Mouse (Mus musculus) limb, embryonic 14.5 days (tissue): ENCODE results near the gene Dpagt1. TPM values are rescaled to one million over a fixed set of nuclear protein-coding genes. Genes with fewer than 3 reads are reported as not detected.

Source experiments
- ATAC-seq: fragments of 200-750 bp; cut with Nextera tagmentation; 2 replicates; pipeline ENCODE4 v1.8.0; 2017; ENCODE audit warnings: low read depth, moderate number of reproducible peaks, moderate TSS enrichment; ENCODE audit not compliant: low FRiP score
- DNase-seq: peaks from one replicate; pipeline ENCODE4 v3.0.0-alpha.2; 2015; ENCODE audit warnings: low spot score
- H3K27ac ChIP-seq: fragments of 300-500 bp; sonication (generic); replicated peaks from 2 replicates; pipeline ENCODE4 v1.5.1; 2014; ENCODE audit warnings: low read depth, mild to moderate bottlenecking, low read length, moderate library complexity, mixed read lengths
- H3K27me3 ChIP-seq: fragments of 300-500 bp; sonication (generic); 2 replicates; pipeline ENCODE4 v1.6.1; 2014; ENCODE audit warnings: low read length, mixed read lengths; ENCODE audit not compliant: control insufficient read depth, insufficient read depth
- H3K36me3 ChIP-seq: fragments of 300-500 bp; sonication (generic); 2 replicates; pipeline ENCODE4 v1.6.1; 2014; ENCODE audit warnings: mild to moderate bottlenecking, low read length, moderate library complexity, mixed read lengths; ENCODE audit not compliant: control insufficient read depth, insufficient read depth
- H3K4me1 ChIP-seq: fragments of 300-500 bp; sonication (generic); 2 replicates; pipeline ENCODE4 v1.6.1; 2014; ENCODE audit warnings: antibody characterized with exemption, low read length, mixed read lengths; ENCODE audit not compliant: control insufficient read depth, insufficient read depth
- H3K4me2 ChIP-seq: fragments of 300-500 bp; sonication (generic); replicated peaks from 2 replicates; pipeline ENCODE4 v1.6.1; 2014; ENCODE audit warnings: low read depth, mild to moderate bottlenecking, low read length, moderate library complexity; ENCODE audit not compliant: severe bottlenecking
- H3K4me3 ChIP-seq: fragments of 300-500 bp; sonication (generic); replicated peaks from 2 replicates; pipeline ENCODE4 v1.5.1; 2014; ENCODE audit warnings: low read length
- H3K9ac ChIP-seq: fragments of 300-500 bp; sonication (generic); 2 replicates; pipeline ENCODE4 v1.6.1; 2014; ENCODE audit warnings: mild to moderate bottlenecking, low read depth, low read length, moderate library complexity; ENCODE audit not compliant: severe bottlenecking
- H3K9me3 ChIP-seq: fragments of 300-500 bp; sonication (generic); 2 replicates; pipeline ENCODE4 v1.6.1; 2016; ENCODE audit warnings: low read length; ENCODE audit not compliant: control insufficient read depth
- POLR2A ChIP-seq: fragments of 200-500 bp; IDR thresholded peaks from 2 replicates; pipeline ENCODE4 v1.8.0; 2012; ENCODE audit warnings: inconsistent platforms, mild to moderate bottlenecking, moderate library complexity, borderline replicate concordance; ENCODE audit not compliant: insufficient read depth, insufficient read length; ENCODE audit errors: extremely low read depth
- WGBS: fragments of 180-500 bp; shearing (Covaris S2); extraction: QIAGEN DNeasy Blood & Tissue Kit; methylation state at CpG from one replicate; pipeline ENCODE4 v1.1.7; 2014; 5-methylcytosine and 5-hydroxymethylcytosine counted together
- polyA plus RNA-seq, 2 experiments: library from polyadenylated mRNA; depleted of rRNA in 1 of 2; stranded (reverse) in 1 of 2; unstranded in 1 of 2; fragments of >200 nt; fragmentation: Nextera tagmentation in 1 of 2; extraction: Ambion mirVana in 1 of 2; gene quantifications; 2 replicates each; pipeline versions ENCODE4 v1.2.1 to v1.2.3; 2012 to 2014

Dpagt1 gene
- polyA plus RNA-seq, 2 experiments, result 39.5 to 47.9 TPM

DNA sequence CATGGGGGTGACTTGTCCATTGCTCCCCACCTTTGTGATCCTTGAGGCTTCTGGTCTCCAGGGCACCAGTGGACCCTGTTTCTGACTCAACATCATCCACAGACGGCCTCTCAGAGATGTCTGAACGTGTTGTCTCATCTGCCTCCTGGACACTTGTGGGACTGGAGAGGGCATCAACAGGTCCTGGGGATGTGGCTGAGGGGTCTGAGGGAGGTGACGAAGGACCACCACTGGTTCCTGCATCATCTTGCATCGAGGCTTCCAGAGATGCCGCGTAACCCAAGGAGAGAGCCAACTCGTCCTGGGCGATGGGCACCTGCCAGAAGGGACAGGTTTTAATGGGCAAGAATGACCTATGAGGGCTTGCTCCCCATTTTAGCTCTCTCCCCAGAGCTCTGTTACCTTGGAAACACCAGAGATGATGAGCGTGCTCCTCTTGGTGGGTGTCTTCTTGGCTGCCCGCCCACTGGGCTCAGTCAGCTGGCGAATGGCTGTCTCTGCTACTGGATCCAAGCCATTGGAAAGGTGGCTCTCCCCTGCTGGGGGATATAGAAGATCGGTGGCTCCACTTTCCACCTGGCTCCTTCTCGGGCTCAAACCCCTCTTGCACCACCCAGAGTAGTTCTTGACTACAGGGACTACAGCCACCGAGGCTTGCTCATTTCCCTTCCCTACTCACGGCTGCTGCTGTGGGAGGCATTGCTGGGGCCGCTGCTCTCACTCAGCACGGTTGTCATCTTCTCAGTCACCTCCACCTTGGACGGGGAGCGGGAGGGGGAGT, 12.2 kb upstream of the Dpagt1 start:
- DNase-seq (no peak), ATAC-seq (no peak)
- Histone ChIP-seq H3K9me3 (no peaks in the 10 kb centered on the region), H3K4me2 (no peak overlapping the region), H3K27ac (no peak overlapping the region), H3K4me3 (no peak overlapping the region), H3K27me3 (no peaks in the 10 kb centered on the region), H3K36me3 (peaks cover 55% of the 10 kb centered on the region), H3K9ac (no peak overlapping the region), H3K4me1 (peaks cover 4% of the 10 kb centered on the region)
- 79% methylated on average over 19 of the region's 19 CpGs for WGBS
- TF ChIP-seq POLR2A, result no peak

DNA sequence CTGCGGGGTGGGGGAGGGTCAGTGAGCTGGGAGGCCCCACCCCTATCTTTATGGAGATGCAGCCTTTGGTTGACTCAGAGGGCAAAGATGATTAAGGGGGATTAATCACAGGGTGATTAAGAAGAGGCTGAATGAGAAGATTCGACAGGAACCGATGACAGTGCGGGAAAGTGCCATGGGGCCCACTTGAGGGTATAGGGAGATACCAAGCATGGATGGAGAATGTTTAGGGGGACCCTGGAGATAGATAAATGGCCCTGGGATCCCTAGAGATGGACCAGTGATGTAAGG, 11.6 kb upstream of the Dpagt1 start:
- Histone ChIP-seq H3K36me3 (peaks cover 55% of the 10 kb centered on the region), H3K27ac (no peak overlapping the region), H3K4me1 (peaks cover 10% of the 10 kb centered on the region), H3K4me3 (no peak overlapping the region), H3K4me2 (no peak overlapping the region), H3K27me3 (no peaks in the 10 kb centered on the region), H3K9me3 (no peaks in the 10 kb centered on the region), H3K9ac (no peak overlapping the region)
- 75% methylated on average over 4 of the region's 4 CpGs for WGBS
- TF ChIP-seq POLR2A, result no peak
- ATAC-seq (no peak), DNase-seq (no peak)

DNA sequence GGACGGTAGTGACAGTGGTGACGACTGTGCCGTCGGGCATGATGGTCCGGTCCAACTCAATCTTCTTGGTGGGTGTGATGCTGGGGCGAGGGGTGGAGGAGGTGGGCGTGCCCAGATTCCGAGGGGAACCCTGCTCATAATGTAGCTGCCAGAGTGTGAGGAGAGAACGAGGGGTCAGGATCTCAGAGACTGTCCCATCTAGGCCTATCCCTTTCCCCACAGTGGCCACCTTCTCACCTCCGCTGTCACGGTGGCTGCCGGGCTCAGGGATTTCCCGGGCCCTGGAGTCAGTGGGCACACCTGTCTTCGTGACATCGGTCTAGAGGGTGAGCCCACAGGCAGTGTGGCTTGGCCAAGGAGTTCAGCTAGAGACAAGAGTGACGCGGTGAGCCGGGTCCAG, 10.9 kb upstream of the Dpagt1 start:
- peaks cover 13% of the 10 kb centered on the region for H3K4me1 ChIP-seq
- ATAC-seq, result no peak
- H3K27ac ChIP-seq, result no peak overlapping the region
- no peak overlapping the region for H3K9ac ChIP-seq
- peaks cover 54% of the 10 kb centered on the region for H3K36me3 ChIP-seq
- H3K27me3 ChIP-seq, result no peaks in the 10 kb centered on the region
- DNase-seq, result no peak
- H3K4me3 ChIP-seq, result no peak overlapping the region
- no peaks in the 10 kb centered on the region for H3K9me3 ChIP-seq
- H3K4me2 ChIP-seq, result no peak overlapping the region
- TF ChIP-seq POLR2A, result no peak
- WGBS, result 90% methylated on average over 18 of the region's 18 CpGs

DNA sequence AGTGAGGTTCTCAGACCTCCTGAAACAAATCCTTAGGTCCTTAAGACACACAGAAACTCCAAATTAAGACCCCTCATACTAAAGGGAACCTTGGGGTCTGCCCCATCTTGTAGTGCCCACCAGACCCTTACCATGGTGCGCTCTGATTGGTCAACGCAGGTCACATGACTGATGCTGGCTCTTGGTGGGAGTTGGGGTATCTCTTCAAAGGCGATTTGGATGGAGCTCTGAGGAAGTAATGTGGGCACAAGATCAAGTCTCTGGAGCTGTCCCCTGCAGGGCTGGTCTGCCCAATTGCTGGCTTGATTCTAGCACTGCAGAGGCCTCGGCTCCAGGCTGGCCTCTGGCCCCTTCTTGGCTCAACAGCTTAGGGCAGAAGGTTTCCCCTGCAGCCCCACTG, 8.4 kb upstream of the Dpagt1 start:
- no peak overlapping the region for H3K4me2 ChIP-seq
- ATAC-seq, result no peak
- H3K4me3 ChIP-seq, result no peak overlapping the region

DNA sequence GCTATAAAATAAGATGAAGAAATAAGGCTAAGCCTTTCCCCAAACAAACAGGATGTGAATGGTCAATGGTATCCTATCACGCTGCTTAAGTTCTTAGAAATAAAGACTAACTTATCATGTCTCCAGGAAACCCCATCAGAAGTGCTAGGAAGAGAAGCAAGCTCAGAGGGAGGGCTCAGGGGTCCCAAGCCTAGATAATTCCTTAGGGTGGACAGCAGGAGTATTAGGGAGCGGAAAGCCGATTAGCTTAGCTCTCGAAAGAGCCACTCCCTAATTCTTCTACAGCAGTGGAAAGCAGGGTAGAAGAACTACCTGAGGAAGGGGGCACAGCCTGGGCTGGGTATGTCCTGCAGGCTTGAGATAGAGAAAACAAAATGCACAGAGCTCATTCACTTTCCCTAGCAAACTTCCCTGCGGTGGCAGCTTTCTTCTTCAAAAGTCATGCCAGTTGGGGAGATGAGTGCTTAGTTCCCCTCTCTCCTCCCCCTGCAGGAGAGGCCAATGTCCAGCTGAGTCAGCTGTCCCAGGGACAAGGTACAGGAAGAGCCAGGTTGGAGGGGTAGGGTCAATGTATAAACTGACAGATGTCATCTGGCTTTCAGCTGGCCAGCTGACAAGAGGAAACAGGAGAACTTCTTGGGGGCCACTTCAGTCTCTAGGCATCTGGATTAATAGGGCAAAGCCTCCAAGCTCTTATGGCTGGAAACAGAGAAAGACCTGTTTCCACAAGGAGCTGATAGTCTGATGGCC, 7.6 kb upstream of the Dpagt1 start:
- no peak for DNase-seq

More for the DNA sequence above, 8.4 kb upstream of the Dpagt1 start:
- Histone ChIP-seq H3K36me3 (peaks cover 39% of the 10 kb centered on the region), H3K9me3 (no peaks in the 10 kb centered on the region), H3K27ac (no peak overlapping the region), H3K4me1 (peaks cover 16% of the 10 kb centered on the region), H3K27me3 (no peaks in the 10 kb centered on the region), H3K9ac (no peak overlapping the region)
- DNase-seq, result no peak
- 72% methylated on average over 4 of the region's 4 CpGs for WGBS
- no peak for TF ChIP-seq POLR2A

More for the DNA sequence above, 7.6 kb upstream of the Dpagt1 start:
- Histone ChIP-seq H3K4me1 (peaks cover 16% of the 10 kb centered on the region), H3K27ac (no peak overlapping the region), H3K36me3 (peaks cover 34% of the 10 kb centered on the region), H3K9ac (no peak overlapping the region), H3K4me3 (peak overlapping the region; percentile 89; the same call in 1 of the 2 replicates), H3K9me3 (no peaks in the 10 kb centered on the region), H3K4me2 (peak overlapping the region; percentile 93; the same call in 1 of the 2 replicates), H3K27me3 (no peaks in the 10 kb centered on the region)
- no peak for ATAC-seq
- WGBS, result 69% methylated on average over 5 of the region's 5 CpGs
- TF ChIP-seq POLR2A, result no peak
